Mouse (Mus musculus) neural tube, embryonic 15.5 days (tissue): ENCODE data around the gene Hist1h2ak. TPM values are rescaled to one million over a fixed set of nuclear protein-coding genes. Genes with fewer than 3 reads are reported as not detected.
"Not testable (repeated sequence)": the region's sequence is repeated elsewhere in the genome, so short reads cannot be mapped to it uniquely, and the experiment has no call there.

ENCODE experiments used
- ATAC-seq: fragments of 200-750 bp; cut with Nextera tagmentation; 2 replicates; pipeline ENCODE4 v1.8.0; 2017; ENCODE audit warnings: mild to moderate bottlenecking, moderate TSS enrichment, moderate library complexity; ENCODE audit not compliant: low FRiP score
- H3K27ac ChIP-seq: fragments of 300-500 bp; sonication (generic); replicated peaks from 2 replicates; pipeline ENCODE4 v1.5.1; 2015; ENCODE audit warnings: mild to moderate bottlenecking, inconsistent platforms
- H3K27me3 ChIP-seq: fragments of 300-500 bp; sonication (generic); replicated peaks from 2 replicates; pipeline ENCODE4 v1.6.1; 2015; ENCODE audit warnings: inconsistent platforms
- H3K36me3 ChIP-seq: fragments of 300-500 bp; sonication (generic); 2 replicates; pipeline ENCODE4 v1.6.1; 2015; ENCODE audit warnings: inconsistent platforms
- H3K4me1 ChIP-seq: fragments of 300-500 bp; sonication (generic); 2 replicates; pipeline ENCODE4 v1.6.1; 2015; ENCODE audit warnings: inconsistent platforms
- H3K4me2 ChIP-seq: fragments of 300-500 bp; sonication (generic); 2 replicates; pipeline ENCODE4 v1.6.1; 2015; ENCODE audit warnings: inconsistent platforms, mild to moderate bottlenecking, moderate library complexity
- H3K4me3 ChIP-seq: fragments of 300-500 bp; sonication (generic); replicated peaks from 2 replicates; pipeline ENCODE4 v1.5.1; 2015; ENCODE audit warnings: mild to moderate bottlenecking, inconsistent platforms
- H3K9ac ChIP-seq: fragments of 300-500 bp; sonication (generic); replicated peaks from 2 replicates; pipeline ENCODE4 v1.6.1; 2015; ENCODE audit warnings: mild to moderate bottlenecking, inconsistent platforms
- H3K9me3 ChIP-seq: fragments of 300-500 bp; sonication (generic); replicated peaks from 2 replicates; pipeline ENCODE4 v1.6.1; 2016; ENCODE audit warnings: inconsistent platforms
- WGBS: fragments of 180-500 bp; shearing (Covaris S2); methylation state at CpG from one replicate; pipeline ENCODE4 v1.1.7; 2015; ENCODE audit warnings: mixed read lengths; 5-methylcytosine and 5-hydroxymethylcytosine counted together
- polyA plus RNA-seq: library from polyadenylated mRNA; unstranded; fragments of >200 nt; fragmentation: Nextera tagmentation; extraction: Ambion mirVana; gene quantifications from 2 replicates; pipeline ENCODE4 v1.2.1, GENCODE M21; 2015

Gene Hist1h2ak
- polyA plus RNA-seq, 1 experiment from 2014 or later: 5.6 TPM

GRCm38 (mm10) chr13:21753051-21753523 lies 540 bp downstream of the Hist1h2ak start:
- H3K27ac ChIP-seq: peak overlapping the region; percentile 92
- H3K36me3 ChIP-seq: no peaks in the 10 kb centered on the region
- H3K9me3 ChIP-seq: no peaks in the 10 kb centered on the region
- H3K4me2 ChIP-seq: peak overlapping the region; percentile 80
- peak overlapping the region; percentile 58 for H3K9ac ChIP-seq
- ATAC-seq: no peak
- peak overlapping the region; percentile 48 for H3K4me3 ChIP-seq
- H3K4me1 ChIP-seq: peaks cover 28% of the 10 kb centered on the region
- WGBS: 3% methylated on average over 10 of the region's 10 CpGs
- H3K27me3 ChIP-seq: no peaks in the 10 kb centered on the region

GRCm38 (mm10) chr13:21752356-21752755 lies 1.3 kb downstream of the Hist1h2ak start:
- WGBS: 53% methylated on average over 3 of the region's 3 CpGs
- Histone ChIP-seq H3K36me3 (no peaks in the 10 kb centered on the region), H3K4me3 (no peak overlapping the region), H3K27me3 (no peaks in the 10 kb centered on the region), H3K4me1 (peaks cover 28% of the 10 kb centered on the region), H3K9ac (no peak overlapping the region), H3K4me2 (no peak overlapping the region), H3K9me3 (no peaks in the 10 kb centered on the region), H3K27ac (no peak overlapping the region; the same call in 1 of the 2 replicates)
- ATAC-seq: no peak

GRCm38 (mm10) chr13:21751827-21752226 lies 1.8 kb downstream of the Hist1h2ak start:
- no peak overlapping the region for H3K4me3 ChIP-seq
- H3K27me3 ChIP-seq: no peaks in the 10 kb centered on the region
- ATAC-seq: no peak
- H3K4me2 ChIP-seq: no peak overlapping the region
- peaks cover 28% of the 10 kb centered on the region for H3K4me1 ChIP-seq
- WGBS: 70% methylated on average over 3 of the region's 3 CpGs
- H3K27ac ChIP-seq: no peak overlapping the region; the same call in 1 of the 2 replicates
- no peaks in the 10 kb centered on the region for H3K9me3 ChIP-seq
- H3K9ac ChIP-seq: no peak overlapping the region
- no peaks in the 10 kb centered on the region for H3K36me3 ChIP-seq

- no peak overlapping the region for H3K9ac ChIP-seq
- no peaks in the 10 kb centered on the region for H3K9me3 ChIP-seq
- no peak overlapping the region for H3K27ac ChIP-seq
- no peak overlapping the region for H3K4me3 ChIP-seq
- ATAC-seq: no peak
- H3K27me3 ChIP-seq: no peaks in the 10 kb centered on the region
- peaks cover 28% of the 10 kb centered on the region for H3K4me1 ChIP-seq
- no peak overlapping the region for H3K4me2 ChIP-seq
- H3K36me3 ChIP-seq: no peaks in the 10 kb centered on the region
Measured at GRCm38 (mm10) chr13:21751417-21751816, 2.2 kb downstream of the Hist1h2ak start.

GRCm38 (mm10) chr13:21750159-21751017 lies 3.2 kb downstream of the Hist1h2ak start, which contains the start of gene Hist1h4k:
Hist1h4k (minus strand) TSS chr13:21750505.
- not testable (repeated sequence) for H3K9me3 ChIP-seq, H3K36me3 ChIP-seq, H3K27me3 ChIP-seq
- 0% methylated on average over 42 of the region's 56 CpGs for WGBS
- Histone ChIP-seq H3K9ac (peak within 1 kb of the TSS; percentile 55), H3K4me3 (peak within 1 kb of the TSS; percentile 48), H3K4me1 (peaks cover 28% of the 10 kb centered on the region), H3K27ac (peak within 1 kb of the TSS; percentile 89), H3K4me2 (peak within 1 kb of the TSS; percentile 71)
- ATAC-seq: peak; percentile 90

- peaks cover 24% of the 10 kb centered on the region for H3K4me1 ChIP-seq
- H3K9me3 ChIP-seq: no peaks in the 10 kb centered on the region
- H3K4me2 ChIP-seq: peak overlapping the region; percentile 71
- ATAC-seq: no peak
- peak overlapping the region; percentile 48 for H3K4me3 ChIP-seq
- peak overlapping the region; percentile 89 for H3K27ac ChIP-seq
- no peaks in the 10 kb centered on the region for H3K27me3 ChIP-seq
- 7% methylated on average over 5 of the region's 5 CpGs for WGBS
- peak overlapping the region; percentile 55 for H3K9ac ChIP-seq
- H3K36me3 ChIP-seq: no peaks in the 10 kb centered on the region
Measured at GRCm38 (mm10) chr13:21749387-21750158, 4.1 kb downstream of the Hist1h2ak start.

- H3K27ac ChIP-seq: no peak overlapping the region
- peaks cover 14% of the 10 kb centered on the region for H3K4me1 ChIP-seq
- H3K9me3 ChIP-seq: no peaks in the 10 kb centered on the region
- 92% methylated on average over 1 of the region's 1 CpGs for WGBS
- no peak overlapping the region for H3K4me3 ChIP-seq
- H3K27me3 ChIP-seq: no peaks in the 10 kb centered on the region
- ATAC-seq: no peak
- H3K9ac ChIP-seq: no peak overlapping the region
- H3K4me2 ChIP-seq: no peak overlapping the region
- H3K36me3 ChIP-seq: no peaks in the 10 kb centered on the region
Measured at GRCm38 (mm10) chr13:21745006-21745405, 8.6 kb downstream of the Hist1h2ak start.

GRCm38 (mm10) chr13:21734906-21735767 lies 18.5 kb downstream of the Hist1h2ak start, which contains the start of gene Hist1h4j:
Hist1h4j (plus strand) TSS chr13:21735064.
- WGBS: under 1% methylated on average over 46 of the region's 56 CpGs
- Histone ChIP-seq H3K4me3 (peak within 1 kb of the TSS; percentile 43), H3K9ac (peak within 1 kb of the TSS; percentile 67), H3K27ac (peak within 1 kb of the TSS; percentile 96), H3K4me2 (peak within 1 kb of the TSS; percentile 80), H3K4me1 (peaks cover 19% of the 10 kb centered on the region)
- not testable (repeated sequence) for H3K36me3 ChIP-seq, H3K27me3 ChIP-seq, H3K9me3 ChIP-seq
- peak; percentile 93 for ATAC-seq

GRCm38 (mm10) chr13:21734010-21734905 lies 19.4 kb downstream of the Hist1h2ak start:
- Histone ChIP-seq H3K27me3 (no peaks in the 10 kb centered on the region), H3K4me1 (peaks cover 19% of the 10 kb centered on the region), H3K9me3 (no peaks in the 10 kb centered on the region), H3K4me3 (peak overlapping the region; percentile 43), H3K36me3 (no peaks in the 10 kb centered on the region), H3K27ac (peak overlapping the region; percentile 96), H3K9ac (peak overlapping the region; percentile 67), H3K4me2 (peak overlapping the region; percentile 80)
- 0% methylated on average over 21 of the region's 21 CpGs for WGBS
- peak; percentile 85 for ATAC-seq

GRCm38 (mm10) chr13:21733466-21733865 lies 20.2 kb downstream of the Hist1h2ak start:
- no peaks in the 10 kb centered on the region for H3K9me3 ChIP-seq
- no peaks in the 10 kb centered on the region for H3K36me3 ChIP-seq
- 0 out of 2 replicates have a peak, but pooled peaks have one; percentile 15 for ATAC-seq
- H3K4me1 ChIP-seq: peaks cover 19% of the 10 kb centered on the region
- peak overlapping the region; percentile 96 for H3K27ac ChIP-seq
- no peaks in the 10 kb centered on the region for H3K27me3 ChIP-seq
- WGBS: 63% methylated on average over 5 of the region's 5 CpGs
- no peak overlapping the region for H3K9ac ChIP-seq
- peak overlapping the region; percentile 80; the same call in 1 of the 2 replicates for H3K4me2 ChIP-seq
- H3K4me3 ChIP-seq: no peak overlapping the region
